Mouse (Mus musculus) cerebellum, postnatal 10 days (tissue): Measurements from ENCODE around the gene Olig2.

Source experiments
- DNase-seq, 2 experiments: peaks; one replicate each; pipeline ENCODE4 v3.0.0; 2021; ENCODE audit warnings: mixed read lengths in 2 of 2

Olig2 gene

GRCm38 (mm10) chr16:91270982-91271549, 45.8 kb downstream of the Olig2 start:
- peak in 1 of 2 experiments; percentile 24 for DNase-seq

DNA sequence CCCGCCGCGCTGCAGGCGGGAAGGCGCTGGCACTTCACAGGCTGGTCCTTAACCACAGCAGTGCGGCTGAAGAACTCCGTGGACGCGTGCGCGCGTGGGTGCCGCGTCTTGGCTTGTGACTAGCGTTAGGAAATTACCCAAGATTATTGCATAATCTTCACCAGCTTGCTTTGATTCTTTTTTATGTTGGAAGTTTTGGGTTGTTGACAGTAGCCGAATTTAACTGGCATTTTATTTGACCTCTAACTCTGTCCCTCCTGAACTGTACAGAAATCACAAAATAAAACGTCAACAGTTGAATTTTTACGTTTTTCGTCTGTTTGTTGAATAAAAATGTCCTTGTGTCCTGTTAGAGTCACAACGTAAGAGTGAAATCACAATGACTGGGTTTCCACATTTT, 46.4 kb downstream of the Olig2 start:
- peak in 1 of 2 experiments; percentile 22 for DNase-seq
